Mouse (Mus musculus) thymus, adult 2 months (tissue): ENCODE results near the gene Upk3bl. TPM values are rescaled to one million over a fixed set of nuclear protein-coding genes. Genes with fewer than 3 reads are reported as not detected.

Experiments
- polyA plus RNA-seq: library from polyadenylated mRNA; depleted of rRNA; stranded (reverse); fragments of >200 nt; gene quantifications from 2 replicates; pipeline ENCODE4 v1.2.3, GENCODE M21; 2012; rRNA removed

The Upk3bl gene
- polyA plus RNA-seq, 1 experiment: 1.3 TPM

Other genes starting within 250 kb of the Upk3bl start
- 0.06 and 0.28 TPM in 2 replicates for gene Srrm3, start 247.6 kb upstream of the Upk3bl start, polyA plus RNA-seq
- 73.6 and 96.8 TPM in 2 replicates for gene Hspb1, start 166.6 kb upstream of the Upk3bl start, polyA plus RNA-seq
- 56.5 and 73.5 TPM in 2 replicates for gene Ywhag, start 119.9 kb upstream of the Upk3bl start, polyA plus RNA-seq
- gene Ssc4d, start 80.0 kb upstream of the Upk3bl start, polyA plus RNA-seq: 3.9 and 4.7 TPM in 2 replicates
- 0.52 and 1.1 TPM in 2 replicates for gene Zp3, start 74.4 kb upstream of the Upk3bl start, polyA plus RNA-seq
- gene Dtx2, start 59.7 kb upstream of the Upk3bl start, polyA plus RNA-seq: 75.3 and 78.8 TPM in 2 replicates
- gene Upk3b, start 16.0 kb upstream of the Upk3bl start, polyA plus RNA-seq: 6.1 and 16.1 TPM in 2 replicates
- gene Rasa4, start 29.4 kb downstream of the Upk3bl start, polyA plus RNA-seq: 30.9 and 37.5 TPM in 2 replicates
- gene Polr2j, start 62.1 kb downstream of the Upk3bl start, polyA plus RNA-seq: 81.9 and 89.4 TPM in 2 replicates
- gene Lrwd1, start 81.6 kb downstream of the Upk3bl start, polyA plus RNA-seq: 136 and 138 TPM in 2 replicates
- 54.2 and 55.2 TPM in 2 replicates for gene Alkbh4, start 81.7 kb downstream of the Upk3bl start, polyA plus RNA-seq
- 276 and 292 TPM in 2 replicates for gene Orai2, start 116.2 kb downstream of the Upk3bl start, polyA plus RNA-seq
- 15.9 and 20.7 TPM in 2 replicates for gene Prkrip1, start 144.5 kb downstream of the Upk3bl start, polyA plus RNA-seq
- gene Sh2b2, start 192.1 kb downstream of the Upk3bl start, polyA plus RNA-seq: 16.1 and 20.7 TPM in 2 replicates